Mouse (Mus musculus) neural tube, embryonic 15.5 days (tissue): Measurements from ENCODE around the gene Gtf2i. TPM values are rescaled to one million over a fixed set of nuclear protein-coding genes. Genes with fewer than 3 reads are reported as not detected.

Experiments
- ATAC-seq: fragments of 200-750 bp; cut with Nextera tagmentation; 2 replicates; pipeline ENCODE4 v1.8.0; 2017; ENCODE audit warnings: mild to moderate bottlenecking, moderate TSS enrichment, moderate library complexity; ENCODE audit not compliant: low FRiP score
- H3K27ac ChIP-seq: fragments of 300-500 bp; sonication (generic); replicated peaks from 2 replicates; pipeline ENCODE4 v1.5.1; 2015; ENCODE audit warnings: mild to moderate bottlenecking, inconsistent platforms
- H3K27me3 ChIP-seq: fragments of 300-500 bp; sonication (generic); replicated peaks from 2 replicates; pipeline ENCODE4 v1.6.1; 2015; ENCODE audit warnings: inconsistent platforms
- H3K36me3 ChIP-seq: fragments of 300-500 bp; sonication (generic); 2 replicates; pipeline ENCODE4 v1.6.1; 2015; ENCODE audit warnings: inconsistent platforms
- H3K4me1 ChIP-seq: fragments of 300-500 bp; sonication (generic); 2 replicates; pipeline ENCODE4 v1.6.1; 2015; ENCODE audit warnings: inconsistent platforms
- H3K4me2 ChIP-seq: fragments of 300-500 bp; sonication (generic); 2 replicates; pipeline ENCODE4 v1.6.1; 2015; ENCODE audit warnings: inconsistent platforms, mild to moderate bottlenecking, moderate library complexity
- H3K4me3 ChIP-seq: fragments of 300-500 bp; sonication (generic); replicated peaks from 2 replicates; pipeline ENCODE4 v1.5.1; 2015; ENCODE audit warnings: mild to moderate bottlenecking, inconsistent platforms
- H3K9ac ChIP-seq: fragments of 300-500 bp; sonication (generic); replicated peaks from 2 replicates; pipeline ENCODE4 v1.6.1; 2015; ENCODE audit warnings: mild to moderate bottlenecking, inconsistent platforms
- H3K9me3 ChIP-seq: fragments of 300-500 bp; sonication (generic); replicated peaks from 2 replicates; pipeline ENCODE4 v1.6.1; 2016; ENCODE audit warnings: inconsistent platforms
- WGBS: fragments of 180-500 bp; shearing (Covaris S2); methylation state at CpG from one replicate; pipeline ENCODE4 v1.1.7; 2015; ENCODE audit warnings: mixed read lengths; 5-methylcytosine and 5-hydroxymethylcytosine counted together
- polyA plus RNA-seq: library from polyadenylated mRNA; unstranded; fragments of >200 nt; fragmentation: Nextera tagmentation; extraction: Ambion mirVana; gene quantifications from 2 replicates; pipeline ENCODE4 v1.2.1, GENCODE M21; 2015

The Gtf2i gene
- polyA plus RNA-seq, 1 experiment from 2014 or later = 136 TPM

GRCm38 (mm10) chr5:134236796-134237195, 77.8 kb downstream of the Gtf2i start:
- 82% methylated on average over 6 of the region's 6 CpGs for WGBS
- H3K4me3 ChIP-seq = no peak overlapping the region
- ATAC-seq = no peak
- H3K9me3 ChIP-seq = no peaks in the 10 kb centered on the region
- H3K27ac ChIP-seq = no peak overlapping the region
- no peak overlapping the region for H3K9ac ChIP-seq
- peaks cover 10% of the 10 kb centered on the region for H3K4me1 ChIP-seq
- H3K4me2 ChIP-seq = no peak overlapping the region
- peaks cover 62% of the 10 kb centered on the region for H3K36me3 ChIP-seq
- H3K27me3 ChIP-seq = no peaks in the 10 kb centered on the region

DNA sequence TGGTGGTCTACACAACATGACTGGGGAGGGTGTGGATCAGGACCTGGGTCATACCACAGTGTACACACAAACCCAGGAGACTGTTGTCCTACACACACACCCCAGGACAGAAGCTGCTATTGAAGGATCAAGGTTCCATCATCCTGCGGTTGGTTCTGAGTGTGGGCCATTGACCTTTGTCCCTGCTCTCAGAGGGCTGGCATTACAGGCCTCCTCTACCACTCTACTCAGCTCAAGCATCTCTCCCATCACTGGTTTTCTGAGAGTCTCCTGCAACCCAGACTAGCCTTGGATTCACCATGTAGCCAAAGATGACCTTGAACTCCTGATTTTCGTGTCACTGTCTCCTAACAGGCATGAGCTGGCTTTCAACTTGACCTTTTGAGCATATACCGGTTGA, 78.3 kb downstream of the Gtf2i start:
- no peak for ATAC-seq
- no peak overlapping the region for H3K4me3 ChIP-seq
- no peak overlapping the region for H3K9ac ChIP-seq
- H3K27ac ChIP-seq = no peak overlapping the region
- H3K27me3 ChIP-seq = no peaks in the 10 kb centered on the region
- WGBS = 92% methylated on average over 3 of the region's 3 CpGs
- no peaks in the 10 kb centered on the region for H3K9me3 ChIP-seq
- peaks cover 56% of the 10 kb centered on the region for H3K36me3 ChIP-seq
- H3K4me1 ChIP-seq = peaks cover 10% of the 10 kb centered on the region
- no peak overlapping the region for H3K4me2 ChIP-seq

DNA sequence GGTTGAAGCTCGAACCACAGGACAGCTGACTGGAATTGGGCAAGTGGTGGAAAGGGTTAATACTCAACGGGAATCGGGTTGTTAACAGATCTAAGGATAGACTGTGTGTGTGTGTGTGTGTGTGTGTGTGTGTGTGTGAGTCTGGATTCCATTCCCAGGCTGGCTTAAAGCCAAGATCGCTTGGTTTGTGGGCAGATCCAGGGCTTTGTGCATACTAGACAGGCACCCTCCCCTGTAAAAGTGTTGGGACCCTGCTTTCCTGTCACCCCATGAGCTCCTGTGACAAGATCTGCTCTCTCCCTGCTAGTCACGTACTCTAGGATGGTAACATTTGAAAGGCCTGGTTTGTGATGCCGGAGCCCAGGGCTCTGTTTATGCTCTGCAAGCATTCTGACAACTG, 79.4 kb downstream of the Gtf2i start:
- H3K4me1 ChIP-seq = peaks cover 10% of the 10 kb centered on the region
- H3K9ac ChIP-seq = no peak overlapping the region
- ATAC-seq = no peak; the same call in 1 of the 2 replicates
- no peak overlapping the region for H3K4me2 ChIP-seq
- H3K4me3 ChIP-seq = no peak overlapping the region
- peaks cover 45% of the 10 kb centered on the region for H3K36me3 ChIP-seq
- no peaks in the 10 kb centered on the region for H3K9me3 ChIP-seq
- WGBS = 44% methylated on average over 6 of the region's 6 CpGs
- no peak overlapping the region for H3K27ac ChIP-seq
- no peaks in the 10 kb centered on the region for H3K27me3 ChIP-seq

- Histone ChIP-seq H3K36me3 (peaks cover 36% of the 10 kb centered on the region), H3K9me3 (no peaks in the 10 kb centered on the region), H3K27ac (0 out of 2 replicates have a peak overlapping the region, but pooled peaks have one; percentile 28), H3K9ac (no peak overlapping the region), H3K4me2 (no peak overlapping the region), H3K4me1 (peaks cover 10% of the 10 kb centered on the region), H3K27me3 (no peaks in the 10 kb centered on the region), H3K4me3 (no peak overlapping the region)
- 64% methylated on average over 2 of the region's 2 CpGs for WGBS
- no peak for ATAC-seq
Measured at GRCm38 (mm10) chr5:134234205-134234604, 80.4 kb downstream of the Gtf2i start.

- 53% methylated on average over 7 of the region's 7 CpGs for WGBS
- Histone ChIP-seq H3K36me3 (peaks cover 26% of the 10 kb centered on the region), H3K4me2 (no peak overlapping the region), H3K9me3 (no peaks in the 10 kb centered on the region), H3K27ac (no peak overlapping the region), H3K27me3 (no peaks in the 10 kb centered on the region), H3K4me3 (no peak overlapping the region), H3K9ac (no peak overlapping the region), H3K4me1 (peaks cover 10% of the 10 kb centered on the region)
- ATAC-seq = no peak
Measured at GRCm38 (mm10) chr5:134233244-134233651, 81.3 kb downstream of the Gtf2i start.

GRCm38 (mm10) chr5:134232568-134232967, 82.0 kb downstream of the Gtf2i start:
- no peak overlapping the region for H3K27ac ChIP-seq
- no peak overlapping the region for H3K4me2 ChIP-seq
- no peak for ATAC-seq
- H3K4me3 ChIP-seq = no peak overlapping the region
- H3K9me3 ChIP-seq = no peaks in the 10 kb centered on the region
- peaks cover 19% of the 10 kb centered on the region for H3K36me3 ChIP-seq
- no peak overlapping the region for H3K9ac ChIP-seq
- H3K27me3 ChIP-seq = no peaks in the 10 kb centered on the region
- H3K4me1 ChIP-seq = peaks cover 10% of the 10 kb centered on the region
- 12% methylated on average over 7 of the region's 7 CpGs for WGBS

DNA sequence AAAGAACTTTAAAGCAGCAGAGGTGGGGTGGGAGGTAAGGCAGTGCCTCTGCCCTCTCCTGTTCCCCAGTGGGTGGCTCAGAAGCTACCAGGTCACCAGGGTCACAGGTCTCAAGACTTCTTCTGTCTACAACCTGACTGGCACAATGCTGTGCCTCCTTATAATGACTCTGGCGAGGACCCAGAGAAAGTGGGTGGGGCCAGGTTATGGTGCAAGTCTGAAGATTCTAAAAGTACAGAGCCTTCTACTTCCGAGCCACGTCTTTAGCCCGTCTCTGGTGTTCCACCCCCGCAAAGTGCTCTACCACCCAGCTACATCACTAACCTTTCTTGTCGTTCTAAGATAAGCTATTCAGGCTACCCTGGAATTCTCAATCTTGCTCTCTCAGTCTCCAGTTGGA, 82.4 kb downstream of the Gtf2i start:
- 64% methylated on average over 6 of the region's 6 CpGs for WGBS

DNA sequence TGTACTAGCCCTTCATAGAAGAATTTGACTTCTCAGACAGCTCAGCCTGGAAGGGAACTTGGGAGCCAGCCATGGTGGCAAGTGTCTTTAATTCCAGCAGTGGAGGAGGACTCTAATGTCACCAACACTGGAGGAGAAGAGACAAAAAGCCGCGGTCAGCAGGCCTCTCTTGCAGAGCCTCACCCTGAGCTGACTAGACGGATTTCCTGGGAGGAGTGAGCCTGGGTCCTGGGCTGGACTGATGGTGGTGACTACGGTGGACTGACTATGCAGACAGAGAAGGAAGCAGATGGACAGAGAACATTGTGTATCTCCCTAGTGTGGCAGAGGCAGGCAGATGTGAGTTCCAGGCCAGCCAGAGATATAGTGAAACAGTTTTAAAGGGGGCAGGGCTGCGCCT, 83.2 kb downstream of the Gtf2i start:
- 84% methylated on average over 5 of the region's 5 CpGs for WGBS
- Histone ChIP-seq H3K4me2 (no peak overlapping the region), H3K9ac (no peak overlapping the region), H3K27me3 (no peaks in the 10 kb centered on the region), H3K4me3 (no peak overlapping the region), H3K27ac (no peak overlapping the region), H3K4me1 (peaks cover 10% of the 10 kb centered on the region), H3K9me3 (no peaks in the 10 kb centered on the region), H3K36me3 (peaks cover 8% of the 10 kb centered on the region)
- no peak for ATAC-seq

More for the DNA sequence above, 82.4 kb downstream of the Gtf2i start:
- Histone ChIP-seq H3K4me1 (peaks cover 10% of the 10 kb centered on the region), H3K4me3 (no peak overlapping the region), H3K4me2 (no peak overlapping the region), H3K27ac (no peak overlapping the region), H3K9me3 (no peaks in the 10 kb centered on the region), H3K36me3 (peaks cover 15% of the 10 kb centered on the region), H3K9ac (no peak overlapping the region), H3K27me3 (no peaks in the 10 kb centered on the region)
- ATAC-seq = no peak

GRCm38 (mm10) chr5:134229391-134229790, 85.2 kb downstream of the Gtf2i start, which contains the start of gene Ncf1:
Gene Ncf1, minus strand, starts transcription at chr5:134229625.
- no peak within 1 kb of the TSS for H3K4me2 ChIP-seq
- H3K36me3 ChIP-seq = no peaks in the 10 kb centered on the region
- no peak within 1 kb of the TSS for H3K9ac ChIP-seq
- H3K4me1 ChIP-seq = no peaks in the 10 kb centered on the region
- H3K4me3 ChIP-seq = no peak within 1 kb of the TSS
- H3K27ac ChIP-seq = no peak within 1 kb of the TSS
- ATAC-seq = no peak
- WGBS = 89% methylated on average over 7 of the region's 7 CpGs
- no peaks in the 10 kb centered on the region for H3K27me3 ChIP-seq
- H3K9me3 ChIP-seq = no peaks in the 10 kb centered on the region

- no peaks in the 10 kb centered on the region for H3K36me3 ChIP-seq
- H3K4me2 ChIP-seq = no peak overlapping the region
- H3K27ac ChIP-seq = no peak overlapping the region
- 86% methylated on average over 6 of the region's 6 CpGs for WGBS
- H3K9me3 ChIP-seq = no peaks in the 10 kb centered on the region
- no peaks in the 10 kb centered on the region for H3K27me3 ChIP-seq
- no peak overlapping the region for H3K4me3 ChIP-seq
- ATAC-seq = no peak
- H3K4me1 ChIP-seq = no peaks in the 10 kb centered on the region
- H3K9ac ChIP-seq = no peak overlapping the region
Measured at GRCm38 (mm10) chr5:134228249-134228638, 86.3 kb downstream of the Gtf2i start.

GRCm38 (mm10) chr5:134227574-134228248, 86.8 kb downstream of the Gtf2i start:
- Histone ChIP-seq H3K4me3 (no peak overlapping the region), H3K27me3 (no peaks in the 10 kb centered on the region; the same call in 1 of the 2 replicates), H3K9me3 (no peaks in the 10 kb centered on the region), H3K4me1 (no peaks in the 10 kb centered on the region), H3K4me2 (no peak overlapping the region), H3K27ac (no peak overlapping the region), H3K36me3 (no peaks in the 10 kb centered on the region), H3K9ac (no peak overlapping the region)
- WGBS = 51% methylated on average over 11 of the region's 11 CpGs
- no peak for ATAC-seq

GRCm38 (mm10) chr5:134226946-134227345, 87.6 kb downstream of the Gtf2i start:
- ATAC-seq = no peak

More at GRCm38 (mm10) chr5:134226946-134227345, 87.6 kb downstream of the Gtf2i start:
- 61% methylated on average over 12 of the region's 12 CpGs for WGBS
- Histone ChIP-seq H3K36me3 (no peaks in the 10 kb centered on the region), H3K4me2 (no peak overlapping the region), H3K9ac (no peak overlapping the region), H3K27ac (no peak overlapping the region), H3K9me3 (no peaks in the 10 kb centered on the region), H3K4me3 (no peak overlapping the region), H3K4me1 (peaks cover 4% of the 10 kb centered on the region), H3K27me3 (no peaks in the 10 kb centered on the region; the same call in 1 of the 2 replicates)
